Mouse (Mus musculus) ES-Bruce4 (cell line): Measurements from ENCODE around the gene Crybb3. TPM values are rescaled to one million over a fixed set of nuclear protein-coding genes. Genes with fewer than 3 reads are reported as not detected.
"Not testable (repeated sequence)": the region's sequence is repeated elsewhere in the genome, so short reads cannot be mapped to it uniquely, and the experiment has no call there.

Source experiments
- H3K27ac ChIP-seq: 2 replicates; pipeline ENCODE4 v1.5.1; 2012; ENCODE audit warnings: low read length, inconsistent platforms; ENCODE audit not compliant: insufficient read depth
- H3K27me3 ChIP-seq: 2 replicates; pipeline ENCODE4 v1.6.1; 2012; ENCODE audit warnings: mild to moderate bottlenecking, low read length, inconsistent platforms; ENCODE audit not compliant: control insufficient read depth, poor library complexity, insufficient read depth, severe bottlenecking
- H3K36me3 ChIP-seq: 2 replicates; pipeline ENCODE4 v1.6.1; 2012; ENCODE audit warnings: inconsistent platforms, mild to moderate bottlenecking, low read length, moderate library complexity; ENCODE audit not compliant: control insufficient read depth, poor library complexity, insufficient read depth, severe bottlenecking
- H3K4me1 ChIP-seq: one replicate; pipeline ENCODE4 v1.8.1; 2011; ENCODE audit warnings: low read length; ENCODE audit not compliant: control insufficient read depth, insufficient read depth
- H3K4me3 ChIP-seq: 2 replicates; pipeline ENCODE4 v1.5.1; 2011; ENCODE audit warnings: low read depth, mild to moderate bottlenecking, low read length
- H3K9ac ChIP-seq: 2 replicates; pipeline ENCODE4 v1.6.1; 2012; ENCODE audit warnings: low read depth, mild to moderate bottlenecking, inconsistent platforms; ENCODE audit not compliant: poor library complexity, severe bottlenecking
- H3K9me3 ChIP-seq: replicated peaks from 2 replicates; pipeline ENCODE4 v1.6.1; 2012; ENCODE audit warnings: mild to moderate bottlenecking, low read length, inconsistent platforms; ENCODE audit not compliant: control insufficient read depth, poor library complexity, insufficient read depth, severe bottlenecking
- CTCF ChIP-seq: IDR thresholded peaks from one replicate; pipeline ENCODE4 v1.8.1; 2011; ENCODE audit warnings: low read depth, low read length
- EP300 ChIP-seq: IDR thresholded peaks from 2 replicates; pipeline ENCODE4 v1.6.1; 2011; ENCODE audit warnings: low read depth, low read length; ENCODE audit not compliant: insufficient read depth
- POLR2A ChIP-seq: IDR thresholded peaks from one replicate; pipeline ENCODE4 v1.8.1; 2011; ENCODE audit warnings: low read length; ENCODE audit not compliant: insufficient read depth
- polyA plus RNA-seq: library from polyadenylated mRNA; stranded (reverse); fragments of >200 nt; gene quantifications from 2 replicates; pipeline ENCODE4 v1.2.4, GENCODE M21; 2011; ENCODE audit warnings: low read depth; ENCODE audit not compliant: missing spikeins, insufficient read depth, insufficient read length

Crybb3 gene
- polyA plus RNA-seq, 1 experiment = not detected

- H3K27ac ChIP-seq = no peak overlapping the region
- no peaks in the 10 kb centered on the region for H3K9me3 ChIP-seq
- no peak overlapping the region for H3K9ac ChIP-seq
- peaks cover 6% of the 10 kb centered on the region for H3K4me1 ChIP-seq
- no peak overlapping the region for H3K4me3 ChIP-seq
- H3K36me3 ChIP-seq = no peaks in the 10 kb centered on the region
- no peak for TF ChIP-seq CTCF
- no peak for TF ChIP-seq EP300
- no peak for TF ChIP-seq POLR2A
- H3K27me3 ChIP-seq = no peaks in the 10 kb centered on the region
These were observed 33.2 kb upstream of the Crybb3 start for GRCm38 (mm10) chr5:113114264-113115225.

DNA sequence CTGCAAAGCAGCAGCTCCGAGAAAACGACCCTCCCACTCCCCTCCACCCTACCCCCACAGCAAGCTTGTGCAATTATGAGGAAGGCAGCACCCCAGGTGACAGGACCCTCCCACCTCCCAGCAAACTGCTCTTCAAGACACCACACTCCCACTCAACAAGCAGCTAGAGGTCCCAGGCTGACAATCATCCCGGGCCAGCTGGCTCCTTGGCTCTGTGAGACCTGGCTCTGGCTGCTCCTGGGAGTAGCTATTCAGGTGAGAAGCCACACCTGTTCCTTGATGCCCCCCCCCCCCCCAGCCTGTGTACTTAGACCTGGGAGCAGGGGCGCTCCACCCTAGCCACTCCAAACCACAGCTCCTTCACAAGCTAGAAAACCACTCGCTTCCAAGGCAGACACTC lies 31.7 kb upstream of the Crybb3 start:
- no peak overlapping the region for H3K4me3 ChIP-seq
- no peaks in the 10 kb centered on the region for H3K36me3 ChIP-seq
- no peak overlapping the region for H3K27ac ChIP-seq
- TF ChIP-seq POLR2A (no peak), EP300 (no peak), CTCF (no peak)
- no peak overlapping the region for H3K9ac ChIP-seq
- peaks cover 5% of the 10 kb centered on the region for H3K4me1 ChIP-seq
- no peaks in the 10 kb centered on the region for H3K9me3 ChIP-seq
- no peaks in the 10 kb centered on the region for H3K27me3 ChIP-seq

DNA sequence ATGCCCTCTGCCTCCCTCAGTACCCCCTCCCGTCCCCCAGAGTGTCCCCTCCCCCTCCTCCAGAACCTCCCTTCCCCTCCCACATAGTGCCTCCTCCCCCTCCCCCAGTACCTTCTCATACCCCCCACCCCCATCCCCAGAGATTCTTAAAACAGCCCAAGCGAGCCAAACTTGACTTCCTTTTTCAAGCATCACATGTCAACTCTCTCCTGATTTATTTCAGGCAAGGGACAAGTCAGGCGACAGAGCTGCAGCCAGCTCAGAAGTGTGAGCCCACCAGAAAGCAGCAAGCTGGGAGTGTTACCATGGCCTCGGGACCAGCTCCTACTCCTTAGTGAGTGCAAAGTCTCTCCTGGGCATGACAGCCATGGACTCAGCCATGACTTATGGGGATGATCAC lies 30.0 kb upstream of the Crybb3 start:
- Histone ChIP-seq H3K27me3 (no peaks in the 10 kb centered on the region), H3K36me3 (no peaks in the 10 kb centered on the region), H3K9ac (no peak overlapping the region), H3K4me1 (peaks cover 5% of the 10 kb centered on the region), H3K27ac (peak overlapping the region; percentile 3; the same call in 1 of the 2 replicates), H3K9me3 (no peaks in the 10 kb centered on the region), H3K4me3 (no peak overlapping the region)
- no peak for TF ChIP-seq POLR2A
- TF ChIP-seq CTCF = no peak
- TF ChIP-seq EP300 = no peak

DNA sequence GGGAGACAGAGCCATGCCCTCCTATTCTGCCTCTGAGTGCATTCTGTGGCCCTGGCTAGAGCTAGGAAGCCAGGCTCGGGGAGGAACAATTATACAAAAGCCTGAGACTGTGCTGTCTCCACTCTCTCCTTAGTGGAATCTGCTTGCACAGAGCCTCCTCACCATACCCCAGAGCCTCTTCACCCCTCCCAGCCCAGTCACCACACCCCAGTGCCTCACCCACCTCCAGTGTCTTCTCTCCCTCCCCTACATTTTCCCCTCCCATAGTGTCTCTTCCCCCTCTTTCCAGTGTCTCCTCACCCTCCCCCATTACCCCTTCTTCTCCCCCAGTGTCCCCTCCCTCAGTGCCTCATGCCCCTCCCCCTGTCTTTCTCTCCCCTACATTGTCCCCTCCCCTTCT lies 29.5 kb upstream of the Crybb3 start:
- Histone ChIP-seq H3K9me3 (no peaks in the 10 kb centered on the region), H3K27ac (peak overlapping the region; percentile 30), H3K36me3 (no peaks in the 10 kb centered on the region), H3K4me3 (no peak overlapping the region), H3K27me3 (no peaks in the 10 kb centered on the region), H3K9ac (no peak overlapping the region), H3K4me1 (peaks cover 5% of the 10 kb centered on the region)
- 0 out of 2 replicates have a peak, but pooled peaks have one; percentile 21 for TF ChIP-seq EP300
- no peak for TF ChIP-seq CTCF

GRCm38 (mm10) chr5:113109651-113110050 lies 28.3 kb upstream of the Crybb3 start:
- not testable (repeated sequence) for H3K4me1 ChIP-seq, H3K36me3 ChIP-seq, H3K27ac ChIP-seq, H3K9ac ChIP-seq, H3K27me3 ChIP-seq, H3K9me3 ChIP-seq, H3K4me3 ChIP-seq

- H3K27me3 ChIP-seq = no peaks in the 10 kb centered on the region
- no peaks in the 10 kb centered on the region for H3K9me3 ChIP-seq
- no peak overlapping the region for H3K27ac ChIP-seq
- TF ChIP-seq EP300 = no peak
- no peak for TF ChIP-seq POLR2A
- no peak for TF ChIP-seq CTCF
- no peak overlapping the region for H3K9ac ChIP-seq
- no peak overlapping the region for H3K4me3 ChIP-seq
- no peaks in the 10 kb centered on the region for H3K36me3 ChIP-seq
- H3K4me1 ChIP-seq = peaks cover 5% of the 10 kb centered on the region
These were observed 26.9 kb upstream of the Crybb3 start for GRCm38 (mm10) chr5:113108165-113108764.
